Mouse (Mus musculus) neural tube, embryonic 13.5 days (tissue): ENCODE results near the gene Olfr801. TPM values are rescaled to one million over a fixed set of nuclear protein-coding genes. Genes with fewer than 3 reads are reported as not detected.

Experiments
- ATAC-seq: fragments of 200-750 bp; cut with Nextera tagmentation; 2 replicates; pipeline ENCODE4 v1.8.0; 2017; ENCODE audit warnings: low read depth, mild to moderate bottlenecking, moderate TSS enrichment, moderate library complexity
- H3K27ac ChIP-seq: fragments of 300-500 bp; sonication (generic); replicated peaks from 2 replicates; pipeline ENCODE4 v1.5.1; 2015; ENCODE audit warnings: moderate library complexity, mild to moderate bottlenecking, inconsistent platforms
- H3K27me3 ChIP-seq: fragments of 300-500 bp; sonication (generic); 2 replicates; pipeline ENCODE4 v1.6.1; 2015; ENCODE audit warnings: mild to moderate bottlenecking, inconsistent platforms
- H3K36me3 ChIP-seq: fragments of 300-500 bp; sonication (generic); 2 replicates; pipeline ENCODE4 v1.6.1; 2015; ENCODE audit warnings: mild to moderate bottlenecking, inconsistent platforms
- H3K4me1 ChIP-seq: fragments of 300-500 bp; sonication (generic); replicated peaks from 2 replicates; pipeline ENCODE4 v1.6.1; 2015; ENCODE audit warnings: inconsistent platforms
- H3K4me2 ChIP-seq: fragments of 300-500 bp; sonication (generic); 2 replicates; pipeline ENCODE4 v1.6.1; 2015; ENCODE audit warnings: inconsistent platforms, mild to moderate bottlenecking, moderate library complexity
- H3K4me3 ChIP-seq: fragments of 300-500 bp; sonication (generic); 2 replicates; pipeline ENCODE4 v1.5.1; 2015; ENCODE audit warnings: mild to moderate bottlenecking, inconsistent platforms
- H3K9ac ChIP-seq: fragments of 300-500 bp; sonication (generic); 2 replicates; pipeline ENCODE4 v1.6.1; 2015; ENCODE audit warnings: moderate library complexity, mild to moderate bottlenecking, inconsistent platforms
- H3K9me3 ChIP-seq: fragments of 300-500 bp; sonication (generic); 2 replicates; pipeline ENCODE4 v1.6.1; 2016; ENCODE audit warnings: inconsistent platforms
- WGBS: fragments of 180-500 bp; shearing (Covaris S2); methylation state at CpG from one replicate; pipeline ENCODE4 v1.1.7; 2015; 5-methylcytosine and 5-hydroxymethylcytosine counted together
- polyA plus RNA-seq: library from polyadenylated mRNA; unstranded; fragments of >200 nt; fragmentation: Nextera tagmentation; extraction: Ambion mirVana; gene quantifications from 2 replicates; pipeline ENCODE4 v1.2.1, GENCODE M21; 2015

The Olfr801 gene
- polyA plus RNA-seq: not detected in 2 replicates

GRCm38 (mm10) chr10:129673765-129674164 is at the start of gene Olfr801:
Gene Olfr801 (minus strand): TSS chr10:129673865.
- H3K27ac ChIP-seq: no peak within 1 kb of the TSS
- 83% methylated on average over 1 of the region's 1 CpGs for WGBS
- ATAC-seq: no peak

GRCm38 (mm10) chr10:129702910-129703309 is 29.2 kb upstream of the Olfr801 start, which contains the start of gene Olfr804:
Gene Olfr804 (plus strand): TSS chr10:129703210.
- Histone ChIP-seq H3K9ac (no peak within 1 kb of the TSS), H3K9me3 (no peaks in the 10 kb centered on the region), H3K4me2 (no peak within 1 kb of the TSS), H3K27ac (no peak within 1 kb of the TSS), H3K4me3 (no peak within 1 kb of the TSS), H3K4me1 (no peaks in the 10 kb centered on the region), H3K36me3 (no peaks in the 10 kb centered on the region), H3K27me3 (no peaks in the 10 kb centered on the region)
- no peak for ATAC-seq

More at GRCm38 (mm10) chr10:129673765-129674164, at the start of gene Olfr801:
- H3K9ac ChIP-seq: no peak within 1 kb of the TSS
- no peaks in the 10 kb centered on the region for H3K4me1 ChIP-seq
- H3K27me3 ChIP-seq: no peaks in the 10 kb centered on the region
- no peaks in the 10 kb centered on the region for H3K9me3 ChIP-seq
- no peak within 1 kb of the TSS for H3K4me2 ChIP-seq
- no peaks in the 10 kb centered on the region for H3K36me3 ChIP-seq
- H3K4me3 ChIP-seq: no peak within 1 kb of the TSS

- Histone ChIP-seq H3K9me3 (no peaks in the 10 kb centered on the region), H3K4me2 (no peak within 1 kb of the TSS), H3K4me1 (no peaks in the 10 kb centered on the region), H3K27ac (no peak within 1 kb of the TSS), H3K9ac (no peak within 1 kb of the TSS), H3K36me3 (no peaks in the 10 kb centered on the region), H3K4me3 (no peak within 1 kb of the TSS), H3K27me3 (no peaks in the 10 kb centered on the region)
- no peak for ATAC-seq
- 77% methylated on average over 2 of the region's 2 CpGs for WGBS
These were observed 20.5 kb upstream of the Olfr801 start, which contains the start of gene Olfr803 for GRCm38 (mm10) chr10:129694186-129694585. Gene Olfr803 (minus strand): TSS chr10:129694286.

GRCm38 (mm10) chr10:129688069-129688468 is 14.4 kb upstream of the Olfr801 start, which contains the start of gene Olfr802:
Gene Olfr802 (minus strand): TSS chr10:129688169.
- Histone ChIP-seq H3K27me3 (no peaks in the 10 kb centered on the region), H3K4me2 (no peak within 1 kb of the TSS), H3K9me3 (no peaks in the 10 kb centered on the region), H3K36me3 (no peaks in the 10 kb centered on the region), H3K4me3 (no peak within 1 kb of the TSS), H3K4me1 (no peaks in the 10 kb centered on the region), H3K9ac (no peak within 1 kb of the TSS), H3K27ac (no peak within 1 kb of the TSS)
- ATAC-seq: no peak
- WGBS: 67% methylated on average over 1 of the region's 1 CpGs

GRCm38 (mm10) chr10:129657394-129657793 is 16.3 kb downstream of the Olfr801 start, which contains the start of gene Olfr800:
Gene Olfr800 (plus strand): TSS chr10:129657694.
- no peaks in the 10 kb centered on the region for H3K36me3 ChIP-seq
- no peak within 1 kb of the TSS for H3K4me2 ChIP-seq
- no peaks in the 10 kb centered on the region for H3K4me1 ChIP-seq
- H3K4me3 ChIP-seq: no peak within 1 kb of the TSS
- no peaks in the 10 kb centered on the region for H3K27me3 ChIP-seq
- no peaks in the 10 kb centered on the region for H3K9me3 ChIP-seq
- no peak within 1 kb of the TSS for H3K9ac ChIP-seq
- H3K27ac ChIP-seq: no peak within 1 kb of the TSS
- ATAC-seq: no peak

GRCm38 (mm10) chr10:129651763-129652162 is 21.9 kb downstream of the Olfr801 start:
- H3K4me2 ChIP-seq: no peak overlapping the region
- H3K36me3 ChIP-seq: no peaks in the 10 kb centered on the region
- 86% methylated on average over 1 of the region's 1 CpGs for WGBS
- H3K9ac ChIP-seq: no peak overlapping the region
- no peak overlapping the region for H3K27ac ChIP-seq
- no peak for ATAC-seq
- H3K4me1 ChIP-seq: no peaks in the 10 kb centered on the region
- H3K4me3 ChIP-seq: no peak overlapping the region
- H3K9me3 ChIP-seq: no peaks in the 10 kb centered on the region
- no peaks in the 10 kb centered on the region for H3K27me3 ChIP-seq

- Histone ChIP-seq H3K27ac (no peak within 1 kb of the TSS), H3K9ac (no peak within 1 kb of the TSS), H3K4me3 (no peak within 1 kb of the TSS), H3K4me1 (no peaks in the 10 kb centered on the region), H3K27me3 (no peaks in the 10 kb centered on the region), H3K36me3 (no peaks in the 10 kb centered on the region), H3K4me2 (no peak within 1 kb of the TSS), H3K9me3 (no peaks in the 10 kb centered on the region)
- WGBS: 36% methylated on average over 1 of the region's 1 CpGs
- ATAC-seq: no peak
These were observed 36.5 kb downstream of the Olfr801 start, which contains the start of gene Olfr799 for GRCm38 (mm10) chr10:129637184-129637583. Gene Olfr799 (plus strand): TSS chr10:129637484.

- Histone ChIP-seq H3K4me2 (no peak within 1 kb of the TSS), H3K4me1 (no peaks in the 10 kb centered on the region), H3K9me3 (no peaks in the 10 kb centered on the region), H3K9ac (no peak within 1 kb of the TSS), H3K27ac (no peak within 1 kb of the TSS), H3K27me3 (no peaks in the 10 kb centered on the region), H3K4me3 (no peak within 1 kb of the TSS), H3K36me3 (no peaks in the 10 kb centered on the region)
- WGBS: 84% methylated on average over 1 of the region's 1 CpGs
- no peak for ATAC-seq
These were observed 45.8 kb downstream of the Olfr801 start, which contains the start of gene Olfr798 for GRCm38 (mm10) chr10:129627834-129628233. Gene Olfr798 (minus strand): TSS chr10:129627934.

GRCm38 (mm10) chr10:129623251-129623650 is 50.4 kb downstream of the Olfr801 start:
- Histone ChIP-seq H3K4me1 (no peaks in the 10 kb centered on the region), H3K9ac (no peak overlapping the region), H3K4me3 (no peak overlapping the region), H3K36me3 (no peaks in the 10 kb centered on the region), H3K27ac (no peak overlapping the region), H3K27me3 (no peaks in the 10 kb centered on the region), H3K9me3 (no peaks in the 10 kb centered on the region), H3K4me2 (no peak overlapping the region)
- ATAC-seq: no peak

GRCm38 (mm10) chr10:129621724-129622123 is 51.9 kb downstream of the Olfr801 start:
- H3K36me3 ChIP-seq: no peaks in the 10 kb centered on the region
- H3K27me3 ChIP-seq: no peaks in the 10 kb centered on the region
- H3K4me1 ChIP-seq: no peaks in the 10 kb centered on the region
- 23% methylated on average over 1 of the region's 1 CpGs for WGBS
- ATAC-seq: no peak
- no peak overlapping the region for H3K4me3 ChIP-seq
- no peak overlapping the region for H3K4me2 ChIP-seq
- no peak overlapping the region for H3K27ac ChIP-seq
- H3K9ac ChIP-seq: no peak overlapping the region
- H3K9me3 ChIP-seq: no peaks in the 10 kb centered on the region

Other genes starting within 250 kb of the Olfr801 start
- gene Olfr786, start 246.6 kb downstream of the Olfr801 start, polyA plus RNA-seq: not detected in 2 replicates
- 0.14 TPM in 1 of 2 replicates, not detected in the other for gene Olfr787, start 212.0 kb downstream of the Olfr801 start, polyA plus RNA-seq
- gene Olfr788, start 202.9 kb downstream of the Olfr801 start, polyA plus RNA-seq: not detected in 2 replicates
- not detected in 2 replicates for gene Olfr789, start 189.1 kb downstream of the Olfr801 start, polyA plus RNA-seq
- gene Olfr790, start 175.4 kb downstream of the Olfr801 start, polyA plus RNA-seq: not detected in 2 replicates
- gene Olfr791, start 152.1 kb downstream of the Olfr801 start, polyA plus RNA-seq: not detected in 2 replicates
- not detected in 2 replicates for gene Olfr792, start 134.7 kb downstream of the Olfr801 start, polyA plus RNA-seq
- gene Olfr794, start 106.2 kb downstream of the Olfr801 start, polyA plus RNA-seq: not detected in 2 replicates
- not detected in 2 replicates for gene Olfr796, start 61.3 kb downstream of the Olfr801 start, polyA plus RNA-seq
- not detected in 2 replicates for gene Olfr798, start 45.9 kb downstream of the Olfr801 start, polyA plus RNA-seq
- not detected in 2 replicates for gene Olfr799, start 36.4 kb downstream of the Olfr801 start, polyA plus RNA-seq
- not detected in 2 replicates for gene Olfr800, start 16.2 kb downstream of the Olfr801 start, polyA plus RNA-seq
- 0.03 TPM in 1 of 2 replicates, not detected in the other for gene Olfr802, start 14.3 kb upstream of the Olfr801 start, polyA plus RNA-seq
- not detected in 2 replicates for gene Olfr803, start 20.4 kb upstream of the Olfr801 start, polyA plus RNA-seq
- gene Olfr804, start 29.3 kb upstream of the Olfr801 start, polyA plus RNA-seq: not detected in 2 replicates
- not detected in 2 replicates for gene Olfr805, start 55.5 kb upstream of the Olfr801 start, polyA plus RNA-seq
- gene Olfr806, start 68.1 kb upstream of the Olfr801 start, polyA plus RNA-seq: not detected in 2 replicates
- gene Olfr807, start 83.9 kb upstream of the Olfr801 start, polyA plus RNA-seq: not detected in 2 replicates
- gene Olfr808, start 91.6 kb upstream of the Olfr801 start, polyA plus RNA-seq: not detected in 2 replicates
- gene Olfr809, start 100.8 kb upstream of the Olfr801 start, polyA plus RNA-seq: not detected in 2 replicates
- gene Olfr810, start 121.1 kb upstream of the Olfr801 start, polyA plus RNA-seq: not detected in 2 replicates
- not detected in 2 replicates for gene Olfr811, start 130.5 kb upstream of the Olfr801 start, polyA plus RNA-seq
- gene Olfr812, start 172.2 kb upstream of the Olfr801 start, polyA plus RNA-seq: not detected in 2 replicates
- not detected in 2 replicates for gene Olfr813, start 181.5 kb upstream of the Olfr801 start, polyA plus RNA-seq
- not detected in 2 replicates for gene Olfr814, start 206.0 kb upstream of the Olfr801 start, polyA plus RNA-seq
- not detected in 2 replicates for gene Olfr815, start 232.0 kb upstream of the Olfr801 start, polyA plus RNA-seq
- not detected in 2 replicates for gene Olfr816, start 241.7 kb upstream of the Olfr801 start, polyA plus RNA-seq